Mouse (Mus musculus): ENCODE results near the gene Ncmap. TPM values are rescaled to one million over a fixed set of nuclear protein-coding genes. Genes with fewer than 3 reads are reported as not detected.

Gene Ncmap
- 1.3 and 1.7 TPM in 2 replicates for polyA plus RNA-seq (2016; fragmentation: Nextera tagmentation; extraction: Ambion mirVana)

GRCm38 (mm10) chr4:135397991-135398390 lies at the start of gene Ncmap:
Ncmap (minus strand) TSS chr4:135398227.
- peaks cover 9% of the 10 kb centered on the region for H3K4me1 ChIP-seq
- H3K9ac ChIP-seq: peak within 1 kb of the TSS; percentile 39
- H3K36me3 ChIP-seq: no peaks in the 10 kb centered on the region
- 1% methylated on average over 29 of the region's 29 CpGs for WGBS
- peaks cover 45% of the 10 kb centered on the region for H3K27me3 ChIP-seq (replicated peaks)
- H3K27ac ChIP-seq: no peak within 1 kb of the TSS
- no peaks in the 10 kb centered on the region for H3K9me3 ChIP-seq
- peak within 1 kb of the TSS; percentile 30 for H3K4me3 ChIP-seq
- ATAC-seq (ENCODE audit: low FRiP score, low read depth): no peak
- H3K4me2 ChIP-seq (replicated peaks): peak within 1 kb of the TSS; percentile 63

- no peaks in the 10 kb centered on the region for H3K9me3 ChIP-seq
- no peak overlapping the region for H3K4me2 ChIP-seq (replicated peaks)
- H3K27ac ChIP-seq: no peak overlapping the region
- no peaks in the 10 kb centered on the region for H3K27me3 ChIP-seq (replicated peaks)
- ATAC-seq (ENCODE audit: low FRiP score, low read depth): no peak
- H3K9ac ChIP-seq: no peak overlapping the region
- WGBS: 75% methylated on average over 5 of the region's 5 CpGs
- H3K4me3 ChIP-seq: no peak overlapping the region
- no peaks in the 10 kb centered on the region for H3K36me3 ChIP-seq
- H3K4me1 ChIP-seq: no peaks in the 10 kb centered on the region
Observed at GRCm38 (mm10) chr4:135442473-135442872, 44.4 kb upstream of the Ncmap start.

GRCm38 (mm10) chr4:135439904-135440522 lies 42.0 kb upstream of the Ncmap start:
- Histone ChIP-seq H3K4me3 (no peak overlapping the region), H3K9me3 (no peaks in the 10 kb centered on the region), H3K36me3 (no peaks in the 10 kb centered on the region), H3K27me3 (replicated peaks) (no peaks in the 10 kb centered on the region), H3K27ac (no peak overlapping the region), H3K4me2 (replicated peaks) (no peak overlapping the region), H3K4me1 (no peaks in the 10 kb centered on the region), H3K9ac (no peak overlapping the region)
- no peak for ATAC-seq (ENCODE audit: low FRiP score, low read depth)
- WGBS: 69% methylated on average over 9 of the region's 9 CpGs

GRCm38 (mm10) chr4:135439188-135439647 lies 41.2 kb upstream of the Ncmap start:
- H3K27me3 ChIP-seq (replicated peaks): no peaks in the 10 kb centered on the region
- peaks cover 4% of the 10 kb centered on the region; the same call in 1 of the 2 replicates for H3K4me1 ChIP-seq
- no peaks in the 10 kb centered on the region for H3K36me3 ChIP-seq
- H3K4me3 ChIP-seq: no peak overlapping the region
- peak overlapping the region; percentile 32 for H3K4me2 ChIP-seq (replicated peaks)
- WGBS: 3% methylated on average over 15 of the region's 15 CpGs
- no peak overlapping the region for H3K9ac ChIP-seq
- no peaks in the 10 kb centered on the region for H3K9me3 ChIP-seq
- peak; percentile 70 for ATAC-seq (ENCODE audit: low FRiP score, low read depth)
- no peak overlapping the region for H3K27ac ChIP-seq

- H3K4me3 ChIP-seq: no peak overlapping the region
- ATAC-seq (ENCODE audit: low FRiP score, low read depth): no peak
- no peak overlapping the region for H3K27ac ChIP-seq
- H3K4me2 ChIP-seq (replicated peaks): no peak overlapping the region
- no peak overlapping the region for H3K9ac ChIP-seq
- H3K36me3 ChIP-seq: no peaks in the 10 kb centered on the region
- peaks cover 9% of the 10 kb centered on the region for H3K4me1 ChIP-seq
- H3K27me3 ChIP-seq (replicated peaks): no peaks in the 10 kb centered on the region
- H3K9me3 ChIP-seq: no peaks in the 10 kb centered on the region
Observed at GRCm38 (mm10) chr4:135437924-135438323, 39.9 kb upstream of the Ncmap start.

GRCm38 (mm10) chr4:135436291-135436690 lies 38.3 kb upstream of the Ncmap start:
- H3K4me3 ChIP-seq: no peak overlapping the region
- 61% methylated on average over 13 of the region's 13 CpGs for WGBS
- no peak overlapping the region for H3K4me2 ChIP-seq (replicated peaks)
- no peak overlapping the region for H3K9ac ChIP-seq
- H3K36me3 ChIP-seq: no peaks in the 10 kb centered on the region
- H3K27ac ChIP-seq: no peak overlapping the region
- H3K9me3 ChIP-seq: no peaks in the 10 kb centered on the region
- peaks cover 10% of the 10 kb centered on the region for H3K4me1 ChIP-seq
- no peaks in the 10 kb centered on the region for H3K27me3 ChIP-seq (replicated peaks)
- ATAC-seq (ENCODE audit: low FRiP score, low read depth): no peak

- Histone ChIP-seq H3K9me3 (no peaks in the 10 kb centered on the region), H3K4me1 (peaks cover 10% of the 10 kb centered on the region), H3K36me3 (no peaks in the 10 kb centered on the region), H3K27me3 (replicated peaks) (no peaks in the 10 kb centered on the region), H3K4me2 (replicated peaks) (peak overlapping the region; percentile 68), H3K27ac (no peak overlapping the region), H3K4me3 (peak overlapping the region; percentile 77), H3K9ac (peak overlapping the region; percentile 78)
- 0 out of 2 replicates have a peak, but pooled peaks have one; percentile 6 for ATAC-seq (ENCODE audit: low FRiP score, low read depth)
- WGBS: 26% methylated on average over 11 of the region's 11 CpGs
Observed at GRCm38 (mm10) chr4:135434395-135434789, 36.4 kb upstream of the Ncmap start.

GRCm38 (mm10) chr4:135433443-135434394 lies 35.7 kb upstream of the Ncmap start, which contains the start of gene Rcan3:
Rcan3 (minus strand) TSS chr4:135433853.
- Histone ChIP-seq H3K9ac (peak within 1 kb of the TSS; percentile 78), H3K4me2 (replicated peaks) (peak within 1 kb of the TSS; percentile 68), H3K27me3 (replicated peaks) (no peaks in the 10 kb centered on the region), H3K27ac (no peak within 1 kb of the TSS; the same call in 1 of the 2 replicates), H3K4me1 (peaks cover 10% of the 10 kb centered on the region), H3K4me3 (peak within 1 kb of the TSS; percentile 77), H3K36me3 (no peaks in the 10 kb centered on the region), H3K9me3 (no peaks in the 10 kb centered on the region)
- under 1% methylated on average over 72 of the region's 79 CpGs for WGBS
- ATAC-seq (ENCODE audit: low FRiP score, low read depth): peak; percentile 87

GRCm38 (mm10) chr4:135433086-135433442 lies 35.0 kb upstream of the Ncmap start:
- Histone ChIP-seq H3K4me3 (peak overlapping the region; percentile 77), H3K27me3 (replicated peaks) (no peaks in the 10 kb centered on the region), H3K36me3 (no peaks in the 10 kb centered on the region), H3K9me3 (no peaks in the 10 kb centered on the region), H3K9ac (peak overlapping the region; percentile 78), H3K4me1 (peaks cover 10% of the 10 kb centered on the region), H3K27ac (no peak overlapping the region; the same call in 1 of the 2 replicates), H3K4me2 (replicated peaks) (peak overlapping the region; percentile 68)
- ATAC-seq (ENCODE audit: low FRiP score, low read depth): peak; percentile 19; the same call in 1 of the 2 replicates
- 7% methylated on average over 10 of the region's 10 CpGs for WGBS

GRCm38 (mm10) chr4:135429990-135430760 lies 32.1 kb upstream of the Ncmap start:
- H3K4me3 ChIP-seq: no peak overlapping the region
- H3K4me1 ChIP-seq: peaks cover 10% of the 10 kb centered on the region
- no peak overlapping the region for H3K27ac ChIP-seq
- H3K4me2 ChIP-seq (replicated peaks): no peak overlapping the region
- H3K36me3 ChIP-seq: no peaks in the 10 kb centered on the region; the same call in 1 of the 2 replicates
- no peaks in the 10 kb centered on the region for H3K27me3 ChIP-seq (replicated peaks)
- H3K9ac ChIP-seq: no peak overlapping the region
- no peak for ATAC-seq (ENCODE audit: low FRiP score, low read depth)
- WGBS: 83% methylated on average over 8 of the region's 8 CpGs
- no peaks in the 10 kb centered on the region for H3K9me3 ChIP-seq

GRCm38 (mm10) chr4:135429383-135429782 lies 31.4 kb upstream of the Ncmap start:
- H3K9me3 ChIP-seq: no peaks in the 10 kb centered on the region
- no peak overlapping the region for H3K4me2 ChIP-seq (replicated peaks)
- peaks cover 6% of the 10 kb centered on the region for H3K4me1 ChIP-seq
- H3K4me3 ChIP-seq: no peak overlapping the region
- H3K36me3 ChIP-seq: peaks cover 4% of the 10 kb centered on the region; the same call in 1 of the 2 replicates
- no peak overlapping the region for H3K27ac ChIP-seq
- WGBS: 87% methylated on average over 4 of the region's 4 CpGs
- no peak for ATAC-seq (ENCODE audit: low FRiP score, low read depth)
- no peak overlapping the region for H3K9ac ChIP-seq
- H3K27me3 ChIP-seq (replicated peaks): no peaks in the 10 kb centered on the region
